Mouse (Mus musculus) midbrain, embryonic 16.5 days (tissue): ENCODE results near the gene Fabp1. TPM values are rescaled to one million over a fixed set of nuclear protein-coding genes. Genes with fewer than 3 reads are reported as not detected.

Experiments used
- ATAC-seq: fragments of 200-750 bp; cut with Nextera tagmentation; 2 replicates; pipeline ENCODE4 v1.8.0; 2017; ENCODE audit warnings: moderate TSS enrichment
- H3K27ac ChIP-seq: fragments of 300-500 bp; sonication (generic); 2 replicates; pipeline ENCODE4 v1.5.1; 2014; ENCODE audit warnings: mild to moderate bottlenecking, low read length, mixed read lengths
- H3K27me3 ChIP-seq: fragments of 300-500 bp; sonication (generic); 2 replicates; pipeline ENCODE4 v1.6.1; 2014; ENCODE audit warnings: low read depth, low read length, mixed read lengths; ENCODE audit not compliant: control insufficient read depth, insufficient read depth
- H3K36me3 ChIP-seq: fragments of 300-500 bp; sonication (generic); 2 replicates; pipeline ENCODE4 v1.6.1; 2014; ENCODE audit warnings: mild to moderate bottlenecking, low read length, moderate library complexity, mixed read lengths; ENCODE audit not compliant: control insufficient read depth, insufficient read depth
- H3K4me1 ChIP-seq: fragments of 300-500 bp; sonication (generic); 2 replicates; pipeline ENCODE4 v1.6.1; 2014; ENCODE audit warnings: mild to moderate bottlenecking, low read length, mixed read lengths; ENCODE audit not compliant: control insufficient read depth, insufficient read depth
- H3K4me2 ChIP-seq: fragments of 300-500 bp; sonication (generic); 2 replicates; pipeline ENCODE4 v1.6.1; 2014; ENCODE audit warnings: mild to moderate bottlenecking, low read length, mixed read lengths
- H3K4me3 ChIP-seq: fragments of 300-500 bp; sonication (generic); 2 replicates; pipeline ENCODE4 v1.5.1; 2014; ENCODE audit warnings: low read depth, mild to moderate bottlenecking, low read length, moderate library complexity, mixed read lengths
- H3K9ac ChIP-seq: fragments of 300-500 bp; sonication (generic); 2 replicates; pipeline ENCODE4 v1.6.1; 2014; ENCODE audit warnings: low read depth, low read length, mixed read lengths
- H3K9me3 ChIP-seq: fragments of 300-500 bp; sonication (generic); replicated peaks from 2 replicates; pipeline ENCODE4 v1.6.1; 2014; ENCODE audit warnings: mild to moderate bottlenecking, low read length, mixed read lengths; ENCODE audit not compliant: control insufficient read depth, poor library complexity, severe bottlenecking
- whole genome bisulfite sequencing: fragments of 180-500 bp; shearing (Covaris S2); extraction: QIAGEN DNeasy Blood & Tissue Kit; methylation state at CpG from one replicate; pipeline ENCODE4 v1.1.7; 2014; 5-methylcytosine and 5-hydroxymethylcytosine counted together
- polyA plus RNA-seq: library from polyadenylated mRNA; unstranded; fragments of >200 nt; fragmentation: Nextera tagmentation; extraction: Ambion mirVana; gene quantifications from 2 replicates; pipeline ENCODE4 v1.2.1, GENCODE M21; 2015

Gene Fabp1
- polyA plus RNA-seq, 1 experiment from 2014 or later: not detected

DNA sequence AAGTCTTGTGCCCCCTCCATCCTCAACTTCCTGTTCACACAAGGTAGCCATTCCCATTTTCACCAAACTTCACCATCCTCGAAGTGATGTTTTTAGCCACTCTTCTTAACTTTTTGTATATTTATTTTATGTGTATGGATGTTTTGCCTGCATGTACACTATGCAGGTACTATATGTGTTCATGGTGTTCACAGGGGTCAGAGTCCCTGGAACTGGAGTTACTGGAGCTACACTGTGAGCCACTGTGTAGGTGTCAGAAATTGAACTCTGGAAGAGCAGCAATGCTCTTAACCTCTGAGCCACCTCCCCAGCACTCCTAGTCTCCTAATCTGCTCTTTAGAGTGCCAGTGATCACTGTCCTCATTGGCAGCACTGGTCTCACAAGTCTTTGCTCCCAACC, 48.8 kb downstream of the Fabp1 start:
- no peak overlapping the region for H3K4me2 ChIP-seq
- H3K9me3 ChIP-seq: no peaks in the 10 kb centered on the region
- no peaks in the 10 kb centered on the region for H3K4me1 ChIP-seq
- no peaks in the 10 kb centered on the region for H3K36me3 ChIP-seq
- no peak overlapping the region for H3K27ac ChIP-seq
- no peak overlapping the region for H3K9ac ChIP-seq
- H3K4me3 ChIP-seq: no peak overlapping the region
- no peaks in the 10 kb centered on the region for H3K27me3 ChIP-seq
- 87% methylated on average over 1 of the region's 1 CpGs for WGBS
- ATAC-seq: no peak

DNA sequence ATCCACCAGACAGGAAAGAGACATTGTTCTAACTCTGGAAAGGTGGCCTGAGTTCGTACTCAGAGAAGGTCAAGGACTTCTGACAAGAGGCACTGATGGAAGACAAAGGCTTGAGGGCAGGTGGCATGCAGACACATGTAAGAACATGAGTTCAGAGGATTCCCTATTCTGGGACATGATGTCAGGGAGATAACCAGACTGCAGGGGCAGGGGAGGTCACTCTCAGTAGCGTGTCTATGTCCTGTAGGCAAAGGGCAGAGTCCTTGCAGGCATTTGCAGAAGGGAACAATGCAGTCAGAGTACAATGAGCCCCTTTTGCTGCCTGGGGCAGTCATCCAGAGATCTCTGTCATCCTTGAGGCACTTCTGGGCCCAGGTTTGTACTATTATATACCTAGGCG, 50.0 kb downstream of the Fabp1 start:
- Histone ChIP-seq H3K4me1 (no peaks in the 10 kb centered on the region), H3K4me2 (no peak overlapping the region), H3K27ac (no peak overlapping the region), H3K36me3 (no peaks in the 10 kb centered on the region), H3K9me3 (no peaks in the 10 kb centered on the region), H3K4me3 (no peak overlapping the region), H3K27me3 (no peaks in the 10 kb centered on the region), H3K9ac (no peak overlapping the region)
- ATAC-seq: no peak
- 78% methylated on average over 3 of the region's 3 CpGs for WGBS

DNA sequence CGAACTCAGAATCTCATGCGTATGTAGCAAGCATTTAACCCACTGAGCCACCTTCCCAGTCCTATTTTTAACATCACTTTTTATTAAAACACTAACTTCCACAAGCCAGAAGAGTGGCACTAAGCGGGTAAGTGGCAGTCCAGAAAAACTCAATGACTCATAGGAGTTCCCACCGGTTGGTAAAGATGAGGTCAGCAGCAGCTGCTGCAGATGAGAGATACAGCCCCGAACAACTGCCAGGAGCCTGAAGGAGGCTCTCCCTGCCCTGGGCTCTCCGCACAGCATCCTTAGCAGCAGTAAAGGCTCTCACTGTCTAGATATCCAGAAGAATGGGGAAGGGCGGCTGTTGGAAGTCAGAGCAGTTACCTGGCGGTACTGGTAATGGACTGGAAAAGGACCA, 51.3 kb downstream of the Fabp1 start:
- H3K9ac ChIP-seq: no peak overlapping the region
- no peak for ATAC-seq
- H3K4me3 ChIP-seq: no peak overlapping the region
- H3K4me1 ChIP-seq: no peaks in the 10 kb centered on the region
- 88% methylated on average over 8 of the region's 8 CpGs for WGBS
- H3K9me3 ChIP-seq: no peaks in the 10 kb centered on the region
- no peak overlapping the region for H3K4me2 ChIP-seq
- no peak overlapping the region for H3K27ac ChIP-seq
- no peaks in the 10 kb centered on the region for H3K27me3 ChIP-seq
- H3K36me3 ChIP-seq: no peaks in the 10 kb centered on the region

DNA sequence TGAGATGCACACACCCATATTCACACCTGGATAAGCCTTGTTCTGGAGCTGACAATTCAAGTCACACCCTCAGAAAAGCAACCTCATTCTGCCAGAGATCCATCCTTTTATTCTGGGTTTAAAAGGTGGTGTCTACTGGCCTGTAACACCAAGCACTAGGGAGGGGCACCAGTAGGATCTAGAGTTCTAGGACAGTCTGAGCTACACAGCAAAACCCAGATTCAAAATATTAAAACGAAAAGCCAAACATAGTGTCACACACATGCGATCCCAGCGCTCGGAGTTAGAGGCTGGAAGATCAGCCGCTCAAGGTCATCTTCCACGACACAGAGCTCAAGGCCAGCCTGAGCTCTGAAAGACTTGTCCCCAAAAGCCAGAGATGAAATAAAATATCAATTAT, 54.8 kb downstream of the Fabp1 start:
- H3K9ac ChIP-seq: no peak overlapping the region
- H3K27me3 ChIP-seq: no peaks in the 10 kb centered on the region
- no peak for ATAC-seq
- H3K36me3 ChIP-seq: no peaks in the 10 kb centered on the region
- no peaks in the 10 kb centered on the region for H3K4me1 ChIP-seq
- no peak overlapping the region for H3K4me3 ChIP-seq
- H3K4me2 ChIP-seq: no peak overlapping the region
- no peaks in the 10 kb centered on the region for H3K9me3 ChIP-seq
- 92% methylated on average over 6 of the region's 6 CpGs for WGBS
- no peak overlapping the region for H3K27ac ChIP-seq

Other genes starting within 250 kb of the Fabp1 start
- not detected in 2 replicates for gene Foxi3, start 243.3 kb upstream of the Fabp1 start, polyA plus RNA-seq
- gene Thnsl2, start 55.4 kb upstream of the Fabp1 start, polyA plus RNA-seq: 3.4 and 4.0 TPM in 2 replicates
- 15.0 and 17.0 TPM in 2 replicates for gene Krcc1, start 71.8 kb downstream of the Fabp1 start, polyA plus RNA-seq
- gene Smyd1, start 122.4 kb downstream of the Fabp1 start, polyA plus RNA-seq: 0.39 and 0.48 TPM in 2 replicates
- not detected in 2 replicates for gene Cd8b1, start 123.0 kb downstream of the Fabp1 start, polyA plus RNA-seq
- gene Cd8a, start 173.6 kb downstream of the Fabp1 start, polyA plus RNA-seq: not detected in 2 replicates
- gene Rmnd5a, start 240.8 kb downstream of the Fabp1 start, polyA plus RNA-seq: 7.0 and 8.1 TPM in 2 replicates